Mouse (Mus musculus): ENCODE results near the gene Lrrc28. TPM values are rescaled to one million over a fixed set of nuclear protein-coding genes. Genes with fewer than 3 reads are reported as not detected.

Gene Lrrc28
- polyA plus RNA-seq, 1 experiment, result 13.1 TPM

DNA sequence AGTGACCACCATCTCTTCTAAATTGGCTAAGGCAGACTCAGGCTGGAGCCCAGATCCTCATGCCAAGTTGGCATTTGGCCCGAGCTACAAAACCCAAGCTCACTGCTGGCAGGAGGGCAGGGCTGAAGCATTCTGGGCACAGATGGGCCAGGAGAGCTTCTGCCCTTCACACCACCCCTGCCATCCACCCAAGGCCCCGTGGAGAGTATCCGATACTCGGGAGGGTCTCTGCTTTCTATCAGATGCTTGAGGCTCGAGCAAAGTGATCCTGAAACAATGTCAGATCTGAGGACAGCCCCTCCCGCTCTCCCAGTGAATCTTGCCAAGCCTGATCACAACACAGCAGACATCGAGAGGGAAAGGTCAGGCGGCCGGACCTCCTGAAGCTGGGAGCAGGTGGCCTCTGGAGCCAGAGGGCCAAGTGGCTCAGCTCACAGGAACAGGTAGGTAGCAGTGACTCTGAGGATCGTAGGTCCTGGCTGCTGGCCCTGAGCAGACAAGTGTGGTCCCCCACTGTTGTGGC lies 157.1 kb downstream of the Lrrc28 start:
- Histone ChIP-seq H3K36me3 (ENCODE audit: control insufficient read depth, insufficient read depth, low read length) (no peaks in the 10 kb centered on the region), H3K4me1 (ENCODE audit: control insufficient read depth, insufficient read depth, insufficient read length) (no peaks in the 10 kb centered on the region), H3K27ac (ENCODE audit: insufficient read depth, low read length) (no peak overlapping the region), H3K27me3 (ENCODE audit: control insufficient read depth, insufficient read depth, low read length) (no peaks in the 10 kb centered on the region), H3K4me3 (ENCODE audit: extremely low read depth, insufficient read depth, insufficient read length) (no peak overlapping the region)
- DNase-seq (ENCODE audit: low read depth in 1 of 2, low spot score in 2 of 2), result no peak
- no peak for TF ChIP-seq CTCF (IDR thresholded peaks at IDR 0.05; ENCODE audit: extremely low read depth, insufficient read depth, insufficient read length, insufficient replicate concordance)
- TF ChIP-seq POLR2A (IDR thresholded peaks at IDR 0.05; ENCODE audit: low read depth, low read length), result no peak
- 83% methylated on average over 10 of the region's 10 CpGs for WGBS

DNA sequence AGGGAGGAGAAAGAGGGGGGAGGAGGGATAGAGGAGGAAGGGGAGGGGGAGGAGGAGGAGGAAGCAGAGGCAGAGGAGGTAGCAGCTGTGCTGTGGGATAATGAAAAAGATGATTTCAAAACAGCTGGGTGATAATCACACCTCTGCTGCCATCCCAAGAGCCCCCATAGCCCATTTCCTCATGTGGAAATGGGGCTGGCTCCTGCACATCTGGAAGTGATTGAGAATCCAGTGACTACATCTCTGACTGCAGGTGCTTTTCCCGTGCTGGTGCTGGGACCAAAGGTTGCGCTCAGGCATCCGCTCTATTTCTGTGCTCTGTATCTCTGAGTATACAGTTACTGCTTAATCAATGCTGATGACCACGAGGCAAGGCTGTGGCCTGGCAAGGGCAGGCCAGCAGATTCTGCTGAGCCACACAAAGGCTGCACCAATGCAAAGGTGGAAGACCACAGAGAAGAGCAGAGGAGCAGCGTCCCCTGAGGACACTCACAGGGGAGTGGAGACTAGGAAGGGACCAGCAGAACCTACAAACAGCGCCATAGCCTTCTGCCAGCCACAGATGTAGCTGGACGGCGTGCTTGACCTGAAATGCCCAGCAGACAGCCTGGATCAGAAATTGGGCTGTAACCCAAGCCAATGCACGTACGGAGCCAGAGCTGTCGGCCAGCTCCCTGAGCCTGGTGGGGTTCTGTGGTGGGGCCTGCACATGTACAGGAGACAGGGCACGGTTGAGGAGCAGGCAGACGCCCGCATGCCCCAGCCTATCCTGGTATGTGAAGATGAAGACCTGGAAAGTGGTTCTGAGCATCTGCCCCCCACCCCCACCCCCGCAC lies 157.9 kb downstream of the Lrrc28 start:
- no peak overlapping the region for H3K4me3 ChIP-seq (ENCODE audit: extremely low read depth, insufficient read depth, insufficient read length)
- DNase-seq (ENCODE audit: low read depth in 1 of 2, low spot score in 2 of 2), result no peak
- 88% methylated on average over 15 of the region's 15 CpGs for WGBS
- no peak overlapping the region for H3K27ac ChIP-seq (ENCODE audit: insufficient read depth, low read length)
- H3K36me3 ChIP-seq (ENCODE audit: control insufficient read depth, insufficient read depth, low read length), result no peaks in the 10 kb centered on the region
- no peaks in the 10 kb centered on the region for H3K27me3 ChIP-seq (ENCODE audit: control insufficient read depth, insufficient read depth, low read length)
- no peaks in the 10 kb centered on the region for H3K4me1 ChIP-seq (ENCODE audit: control insufficient read depth, insufficient read depth, insufficient read length)
- TF ChIP-seq POLR2A (IDR thresholded peaks at IDR 0.05; ENCODE audit: low read depth, low read length), result no peak
- TF ChIP-seq CTCF (IDR thresholded peaks at IDR 0.05; ENCODE audit: extremely low read depth, insufficient read depth, insufficient read length, insufficient replicate concordance), result no peak

DNA sequence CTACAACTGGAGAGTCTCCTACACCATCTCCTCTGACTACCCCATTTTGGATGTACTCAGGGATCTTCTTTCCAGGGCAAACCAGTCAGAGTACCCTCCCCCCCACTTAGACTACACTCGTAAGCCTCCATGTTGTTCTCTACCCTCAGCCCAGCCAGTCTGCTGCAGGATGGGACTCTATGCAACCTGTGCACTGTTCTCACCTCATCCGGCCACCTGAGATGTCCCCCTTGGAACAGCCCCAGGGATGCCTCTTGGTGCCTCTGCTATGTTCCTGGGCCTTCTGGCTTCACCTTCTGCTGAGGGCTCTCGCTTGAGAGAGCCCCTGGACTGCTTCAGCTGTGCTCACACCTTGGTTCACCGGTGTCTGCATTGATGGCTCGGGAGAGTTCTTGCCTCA lies 158.7 kb downstream of the Lrrc28 start:
- Histone ChIP-seq H3K4me1 (ENCODE audit: control insufficient read depth, insufficient read depth, insufficient read length) (no peaks in the 10 kb centered on the region), H3K4me3 (ENCODE audit: extremely low read depth, insufficient read depth, insufficient read length) (no peak overlapping the region), H3K36me3 (ENCODE audit: control insufficient read depth, insufficient read depth, low read length) (no peaks in the 10 kb centered on the region), H3K27ac (ENCODE audit: insufficient read depth, low read length) (no peak overlapping the region), H3K27me3 (ENCODE audit: control insufficient read depth, insufficient read depth, low read length) (no peaks in the 10 kb centered on the region)
- WGBS, result 78% methylated on average over 5 of the region's 5 CpGs
- no peak for TF ChIP-seq POLR2A (IDR thresholded peaks at IDR 0.05; ENCODE audit: low read depth, low read length)
- no peak for TF ChIP-seq CTCF (IDR thresholded peaks at IDR 0.05; ENCODE audit: extremely low read depth, insufficient read depth, insufficient read length, insufficient replicate concordance)
- no peak for DNase-seq (ENCODE audit: low read depth in 1 of 2, low spot score in 2 of 2)

DNA sequence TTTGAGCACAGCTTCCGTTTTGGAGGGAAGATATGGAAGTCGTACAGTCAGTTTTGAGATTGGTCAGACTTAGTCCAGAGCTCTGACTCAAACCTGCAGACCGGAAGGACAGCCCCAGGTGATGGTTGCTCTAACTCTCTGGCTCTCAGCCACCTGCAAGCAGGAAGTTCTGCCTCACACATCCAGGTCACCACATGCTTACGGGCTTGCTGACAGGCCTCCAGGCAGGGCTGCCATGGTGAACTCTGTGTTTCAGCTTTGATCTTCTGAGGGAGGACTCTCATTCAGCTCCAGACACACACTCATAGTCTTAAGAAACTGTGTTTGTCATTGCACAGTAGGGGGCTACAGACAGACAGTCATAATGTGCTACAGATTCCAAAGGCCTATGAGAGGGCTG lies 161.4 kb downstream of the Lrrc28 start:
- Histone ChIP-seq H3K36me3 (ENCODE audit: control insufficient read depth, insufficient read depth, low read length) (no peaks in the 10 kb centered on the region), H3K4me1 (ENCODE audit: control insufficient read depth, insufficient read depth, insufficient read length) (no peaks in the 10 kb centered on the region), H3K27me3 (ENCODE audit: control insufficient read depth, insufficient read depth, low read length) (no peaks in the 10 kb centered on the region), H3K4me3 (ENCODE audit: extremely low read depth, insufficient read depth, insufficient read length) (no peak overlapping the region), H3K27ac (ENCODE audit: insufficient read depth, low read length) (no peak overlapping the region)
- TF ChIP-seq CTCF (IDR thresholded peaks at IDR 0.05; ENCODE audit: extremely low read depth, insufficient read depth, insufficient read length, insufficient replicate concordance), result no peak
- no peak for TF ChIP-seq POLR2A (IDR thresholded peaks at IDR 0.05; ENCODE audit: low read depth, low read length)
- no peak for DNase-seq (ENCODE audit: low read depth in 1 of 2, low spot score in 2 of 2)
- WGBS, result 81% methylated on average over 4 of the region's 4 CpGs

DNA sequence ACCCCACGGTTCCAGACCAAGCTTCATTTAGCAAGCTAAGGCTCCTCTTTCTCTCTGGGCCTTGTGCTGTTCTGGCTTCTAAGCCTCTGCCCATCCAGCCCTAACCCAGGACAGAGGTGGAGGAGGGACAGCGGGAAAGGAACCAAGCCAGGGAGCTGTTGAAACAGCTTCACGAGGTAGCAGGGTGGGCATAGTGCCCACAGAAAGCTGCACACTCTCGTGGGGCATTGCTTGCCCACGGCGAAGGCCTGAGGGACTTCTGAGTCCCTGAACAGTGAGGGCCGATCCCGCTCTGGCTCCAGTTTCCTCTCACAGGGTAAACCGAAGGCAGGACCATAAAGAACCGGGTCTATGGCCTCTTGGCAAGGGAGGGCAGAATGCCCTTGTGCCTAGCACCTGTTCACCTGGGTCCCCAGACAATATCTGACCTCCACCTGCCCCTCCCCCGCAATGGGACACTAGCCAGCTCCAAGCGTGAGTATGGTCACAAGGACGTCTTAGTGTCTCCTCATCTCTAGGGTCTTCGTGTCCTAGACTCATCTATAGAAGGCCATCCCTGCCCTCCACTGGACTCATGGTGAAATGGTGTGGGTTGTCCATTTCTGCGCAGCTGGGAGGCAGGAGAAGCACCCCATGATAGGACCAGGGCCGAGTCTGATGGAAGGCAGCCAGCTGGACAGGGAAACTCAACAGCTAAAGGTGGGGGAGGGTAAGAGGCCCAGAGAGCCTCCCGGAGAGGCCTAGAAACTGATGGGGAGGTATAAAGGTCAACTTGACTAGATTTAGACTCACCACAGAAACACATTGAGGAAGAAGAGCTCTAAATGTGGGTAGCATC lies 165.3 kb downstream of the Lrrc28 start:
- no peaks in the 10 kb centered on the region for H3K36me3 ChIP-seq (ENCODE audit: control insufficient read depth, insufficient read depth, low read length)
- no peak for DNase-seq (ENCODE audit: low read depth in 1 of 2, low spot score in 2 of 2)
- TF ChIP-seq POLR2A (IDR thresholded peaks at IDR 0.05; ENCODE audit: low read depth, low read length) (no peak), CTCF (IDR thresholded peaks at IDR 0.05; ENCODE audit: extremely low read depth, insufficient read depth, insufficient read length, insufficient replicate concordance) (no peak)
- H3K4me3 ChIP-seq (ENCODE audit: extremely low read depth, insufficient read depth, insufficient read length), result no peak overlapping the region
- H3K27ac ChIP-seq (ENCODE audit: insufficient read depth, low read length), result no peak overlapping the region
- peaks cover 6% of the 10 kb centered on the region; the same call in 1 of the 2 replicates for H3K4me1 ChIP-seq (ENCODE audit: control insufficient read depth, insufficient read depth, insufficient read length)
- no peaks in the 10 kb centered on the region for H3K27me3 ChIP-seq (ENCODE audit: control insufficient read depth, insufficient read depth, low read length)
- WGBS, result 80% methylated on average over 17 of the region's 17 CpGs

DNA sequence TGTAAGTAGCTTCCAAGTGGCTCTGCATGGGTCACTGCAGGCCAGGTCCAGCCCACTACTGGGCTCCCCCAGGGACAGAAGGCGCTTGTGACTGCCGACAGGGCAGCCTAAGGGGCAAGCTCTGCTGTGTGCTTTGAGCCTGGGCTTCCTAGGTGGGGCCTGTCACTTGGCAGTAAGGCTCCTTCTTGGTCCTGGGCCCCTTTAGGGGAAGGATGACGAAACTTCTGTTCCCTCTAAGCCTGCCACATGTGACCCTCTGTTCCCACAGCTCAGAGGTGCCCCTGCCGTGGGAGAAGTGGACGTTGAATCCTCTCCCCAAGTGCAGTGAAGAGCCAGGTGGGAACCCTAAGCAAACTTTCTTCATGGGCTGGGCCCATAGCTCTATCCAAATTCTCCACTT lies 165.9 kb downstream of the Lrrc28 start:
- no peak for DNase-seq (ENCODE audit: low read depth in 1 of 2, low spot score in 2 of 2)
- Histone ChIP-seq H3K27ac (ENCODE audit: insufficient read depth, low read length) (no peak overlapping the region), H3K36me3 (ENCODE audit: control insufficient read depth, insufficient read depth, low read length) (no peaks in the 10 kb centered on the region), H3K4me1 (ENCODE audit: control insufficient read depth, insufficient read depth, insufficient read length) (peaks cover 6% of the 10 kb centered on the region; the same call in 1 of the 2 replicates), H3K4me3 (ENCODE audit: extremely low read depth, insufficient read depth, insufficient read length) (no peak overlapping the region), H3K27me3 (ENCODE audit: control insufficient read depth, insufficient read depth, low read length) (no peaks in the 10 kb centered on the region)
- TF ChIP-seq POLR2A (IDR thresholded peaks at IDR 0.05; ENCODE audit: low read depth, low read length) (no peak), CTCF (IDR thresholded peaks at IDR 0.05; ENCODE audit: extremely low read depth, insufficient read depth, insufficient read length, insufficient replicate concordance) (no peak)
- 69% methylated on average over 5 of the region's 5 CpGs for WGBS

Measured in spleen, adult 2 months (tissue).